Mouse (Mus musculus): ENCODE measurements at regions not wholly inside any gene's neighbourhood (a gene's known extent, or its start where the extent isn't known, plus 50 kb on each side); places are given as distances from the start of the nearest gene placed in this dataset.

DNA sequence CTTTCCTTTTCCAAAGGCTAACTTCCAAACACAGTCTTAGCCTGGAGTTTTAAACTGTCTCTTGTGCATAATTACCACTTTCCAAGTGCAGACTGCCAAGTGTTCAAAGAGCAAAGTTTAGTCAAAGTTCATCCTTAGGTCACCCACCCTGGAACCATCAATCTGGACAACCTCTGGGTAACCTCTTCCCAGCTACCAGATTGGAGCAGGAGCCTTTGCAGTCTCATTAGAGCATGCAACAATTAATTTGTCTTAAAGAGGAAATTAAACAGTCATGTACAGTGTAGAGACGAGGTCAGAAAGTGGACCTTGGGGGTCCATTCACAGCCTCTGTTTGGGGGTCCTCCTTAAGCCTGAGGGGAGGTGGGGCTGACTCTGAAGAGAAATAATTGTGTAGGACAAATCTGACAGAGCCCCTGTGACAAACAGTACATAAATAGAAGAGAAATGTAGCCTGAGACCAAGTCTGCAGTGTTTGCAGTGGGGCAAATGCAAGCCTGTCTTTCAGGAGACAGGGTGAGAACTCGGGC is 292.9 kb downstream of the Tmem161b start:
- ATAC-seq (replicated peaks; ENCODE audit: low FRiP score) = peak; percentile 49
- 56% methylated on average over 2 of the region's 2 CpGs for WGBS
- Histone ChIP-seq H3K4me1 (replicated peaks; ENCODE audit: control insufficient read depth, insufficient read depth, low read length) (no peaks in the 10 kb centered on the region), H3K36me3 (ENCODE audit: control insufficient read depth, insufficient read depth, low read length) (no peaks in the 10 kb centered on the region), H3K4me2 (no peak overlapping the region), H3K27me3 (replicated peaks; ENCODE audit: control insufficient read depth, insufficient read depth, low read length) (no peaks in the 10 kb centered on the region), H3K9me3 (ENCODE audit: control insufficient read depth, low read length) (no peaks in the 10 kb centered on the region), H3K4me3 (ENCODE audit: low read depth, low read length) (no peak overlapping the region), H3K9ac (ENCODE audit: low read depth, low read length) (no peak overlapping the region), H3K27ac (ENCODE audit: low read depth, low read length) (no peak overlapping the region)
- DNase-seq (ENCODE audit: low spot score) = no peak
